Mouse (Mus musculus): ENCODE measurements at regions not wholly inside any gene's neighbourhood (a gene's known extent, or its start where the extent isn't known, plus 50 kb on each side); places are given as distances from the start of the nearest gene placed in this dataset.

- TF ChIP-seq CTCF (IDR thresholded peaks at IDR 0.05; ENCODE audit: low read depth) (no peak), EP300 (optimal IDR thresholded peaks at IDR 0.05) (no peak)
Observed at GRCm38 (mm10) chr5:52975557-52976088, 62.3 kb upstream of the Slc34a2 start.
